Mouse (Mus musculus) hindbrain, postnatal 0 days (tissue): ENCODE data around the gene Usf3. TPM values are rescaled to one million over a fixed set of nuclear protein-coding genes. Genes with fewer than 3 reads are reported as not detected.

Source experiments
- ATAC-seq: fragments of 200-750 bp; cut with Nextera tagmentation; 2 replicates; pipeline ENCODE4 v1.8.0; 2017; ENCODE audit warnings: mild to moderate bottlenecking, moderate TSS enrichment, moderate library complexity
- DNase-seq: peaks from one replicate; pipeline ENCODE4 v3.0.0-alpha.2; 2015; ENCODE audit warnings: low spot score
- H3K27ac ChIP-seq: fragments of 300-500 bp; sonication (generic); 2 replicates; pipeline ENCODE4 v1.5.1; 2014; ENCODE audit warnings: mild to moderate bottlenecking
- H3K27me3 ChIP-seq: fragments of 300-500 bp; sonication (generic); 2 replicates; pipeline ENCODE4 v1.6.1; 2014; ENCODE audit warnings: low read length, mixed read lengths; ENCODE audit not compliant: insufficient read depth
- H3K36me3 ChIP-seq: fragments of 300-500 bp; sonication (generic); 2 replicates; pipeline ENCODE4 v1.6.1; 2014; ENCODE audit warnings: low read length, mixed read lengths; ENCODE audit not compliant: insufficient read depth
- H3K4me1 ChIP-seq: fragments of 300-500 bp; sonication (generic); 2 replicates; pipeline ENCODE4 v1.6.1; 2014; ENCODE audit warnings: antibody characterized with exemption, low read length, mixed read lengths; ENCODE audit not compliant: insufficient read depth
- H3K4me2 ChIP-seq: fragments of 300-500 bp; sonication (generic); 2 replicates; pipeline ENCODE4 v1.6.1; 2014; ENCODE audit warnings: low read depth, mild to moderate bottlenecking, low read length, moderate library complexity, mixed read lengths
- H3K4me3 ChIP-seq: fragments of 300-500 bp; sonication (generic); 2 replicates; pipeline ENCODE4 v1.5.1; 2014; ENCODE audit warnings: low read length
- H3K9ac ChIP-seq: fragments of 300-500 bp; sonication (generic); replicated peaks from 2 replicates; pipeline ENCODE4 v1.6.1; 2014; ENCODE audit warnings: mild to moderate bottlenecking, low read length, moderate library complexity, mixed read lengths
- H3K9me3 ChIP-seq: fragments of 300-500 bp; sonication (generic); 2 replicates; pipeline ENCODE4 v1.6.1; 2016; ENCODE audit warnings: low read length, mixed read lengths
- CTCF ChIP-seq: IDR thresholded peaks from 2 replicates; pipeline ENCODE4 v1.5.1; 2016; ENCODE audit warnings: antibody characterized with exemption, control low read depth, low read depth
- WGBS: fragments of 180-500 bp; shearing (Covaris S2); extraction: QIAGEN DNeasy Blood & Tissue Kit; methylation state at CpG from one replicate; pipeline ENCODE4 v1.1.7; 2014; 5-methylcytosine and 5-hydroxymethylcytosine counted together
- polyA plus RNA-seq: library from polyadenylated mRNA; unstranded; fragments of >200 nt; fragmentation: Nextera tagmentation; extraction: Ambion mirVana; gene quantifications from 2 replicates; pipeline ENCODE4 v1.2.1, GENCODE M21; 2015
- total RNA-seq: library from RNA; depleted of rRNA; stranded (reverse); fragments of >200 nt; gene quantifications from 2 replicates; pipeline ENCODE4 v1.2.3, GENCODE M21; 2014

Gene Usf3
- total and polyA plus RNA-seq, 2 experiments from 2014 or later, result 1.9 to 13.8 TPM

GRCm38 (mm10) chr16:44184769-44185168 is 11.7 kb downstream of the Usf3 start:
- no peak for TF ChIP-seq CTCF
- H3K27ac ChIP-seq, result no peak overlapping the region
- ATAC-seq (no peak), DNase-seq (no peak)
- H3K9ac ChIP-seq, result no peak overlapping the region
- H3K4me1 ChIP-seq, result no peaks in the 10 kb centered on the region
- 88% methylated on average over 3 of the region's 3 CpGs for WGBS
- H3K4me3 ChIP-seq, result no peak overlapping the region
- H3K9me3 ChIP-seq, result no peaks in the 10 kb centered on the region
- H3K27me3 ChIP-seq, result no peaks in the 10 kb centered on the region
- no peak overlapping the region for H3K4me2 ChIP-seq
- H3K36me3 ChIP-seq, result no peaks in the 10 kb centered on the region

GRCm38 (mm10) chr16:44187172-44187571 is 14.1 kb downstream of the Usf3 start:
- Histone ChIP-seq H3K4me3 (no peak overlapping the region), H3K4me1 (no peaks in the 10 kb centered on the region), H3K27me3 (no peaks in the 10 kb centered on the region), H3K4me2 (no peak overlapping the region), H3K9ac (no peak overlapping the region), H3K36me3 (no peaks in the 10 kb centered on the region), H3K27ac (no peak overlapping the region), H3K9me3 (no peaks in the 10 kb centered on the region)
- no peak for TF ChIP-seq CTCF
- WGBS, result 92% methylated on average over 4 of the region's 4 CpGs
- ATAC-seq (no peak), DNase-seq (no peak)

DNA sequence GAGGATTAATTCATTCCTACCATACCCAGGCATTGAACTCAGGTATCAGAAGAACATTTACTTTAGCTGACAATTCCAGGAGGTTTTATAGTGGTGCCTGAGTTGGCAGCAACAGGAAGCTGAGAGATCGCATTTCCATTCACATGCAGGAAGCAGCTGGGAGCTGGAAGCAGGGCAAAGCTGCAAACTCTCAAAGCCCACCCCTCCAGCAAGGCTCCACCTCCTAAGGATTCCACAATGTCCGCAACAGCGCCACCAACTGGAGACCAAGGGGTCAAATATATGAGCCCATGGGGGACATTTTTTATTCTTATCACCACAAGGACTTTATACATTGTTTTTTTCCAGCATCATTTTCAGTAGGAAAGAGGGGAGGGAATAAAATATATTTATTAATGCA is 15.7 kb downstream of the Usf3 start:
- no peak overlapping the region for H3K27ac ChIP-seq
- DNase-seq, result no peak
- no peaks in the 10 kb centered on the region for H3K36me3 ChIP-seq
- no peaks in the 10 kb centered on the region for H3K27me3 ChIP-seq
- WGBS, result 88% methylated on average over 3 of the region's 3 CpGs
- no peak for ATAC-seq
- H3K9me3 ChIP-seq, result no peaks in the 10 kb centered on the region
- H3K9ac ChIP-seq, result no peak overlapping the region
- no peak overlapping the region for H3K4me2 ChIP-seq
- H3K4me3 ChIP-seq, result no peak overlapping the region
- no peaks in the 10 kb centered on the region for H3K4me1 ChIP-seq
- TF ChIP-seq CTCF, result peak; percentile 24; the same call in 1 of the 2 replicates

GRCm38 (mm10) chr16:44190032-44190431 is 17.0 kb downstream of the Usf3 start:
- H3K4me2 ChIP-seq, result no peak overlapping the region
- no peak for ATAC-seq

DNA sequence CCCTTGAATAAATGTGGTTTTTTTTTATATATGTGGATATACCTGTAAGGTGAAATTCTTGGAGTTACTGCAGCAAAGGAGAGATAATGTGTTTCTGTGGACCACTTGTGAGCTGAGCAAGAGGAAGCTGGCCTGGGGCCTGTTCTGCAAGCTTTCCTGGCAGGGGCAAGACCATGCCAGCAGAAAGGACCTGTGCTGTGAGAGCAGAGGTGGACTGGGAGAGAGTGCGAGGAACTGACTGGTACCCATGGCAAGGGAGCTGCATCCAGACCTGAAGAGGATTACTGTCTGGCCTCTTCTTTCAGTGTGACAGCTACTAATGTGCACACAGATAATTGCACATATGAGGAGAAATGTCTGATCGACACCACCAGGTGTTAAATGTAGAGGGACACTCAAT is 17.9 kb downstream of the Usf3 start:
- H3K27me3 ChIP-seq, result no peaks in the 10 kb centered on the region
- H3K4me3 ChIP-seq, result no peak overlapping the region
- WGBS, result 92% methylated on average over 2 of the region's 2 CpGs
- DNase-seq, result no peak
- H3K36me3 ChIP-seq, result no peaks in the 10 kb centered on the region
- H3K4me1 ChIP-seq, result no peaks in the 10 kb centered on the region
- H3K9me3 ChIP-seq, result no peaks in the 10 kb centered on the region
- no peak overlapping the region for H3K9ac ChIP-seq
- H3K4me2 ChIP-seq, result no peak overlapping the region
- ATAC-seq, result no peak
- TF ChIP-seq CTCF, result no peak
- no peak overlapping the region for H3K27ac ChIP-seq

More at GRCm38 (mm10) chr16:44190032-44190431, 17.0 kb downstream of the Usf3 start:
- Histone ChIP-seq H3K9me3 (no peaks in the 10 kb centered on the region), H3K9ac (no peak overlapping the region), H3K27me3 (no peaks in the 10 kb centered on the region), H3K4me1 (no peaks in the 10 kb centered on the region), H3K36me3 (no peaks in the 10 kb centered on the region), H3K4me3 (no peak overlapping the region), H3K27ac (no peak overlapping the region)
- 89% methylated on average over 6 of the region's 6 CpGs for WGBS
- no peak for DNase-seq
- no peak for TF ChIP-seq CTCF

GRCm38 (mm10) chr16:44199066-44199703 is 26.1 kb downstream of the Usf3 start:
- H3K4me1 ChIP-seq, result no peaks in the 10 kb centered on the region
- WGBS, result 86% methylated on average over 14 of the region's 14 CpGs
- H3K9ac ChIP-seq, result no peak overlapping the region
- DNase-seq, result no peak
- H3K4me3 ChIP-seq, result no peak overlapping the region
- no peak overlapping the region for H3K27ac ChIP-seq
- no peaks in the 10 kb centered on the region for H3K27me3 ChIP-seq
- no peaks in the 10 kb centered on the region for H3K9me3 ChIP-seq
- no peak overlapping the region for H3K4me2 ChIP-seq
- TF ChIP-seq CTCF, result no peak
- peaks cover 11% of the 10 kb centered on the region; the same call in 1 of the 2 replicates for H3K36me3 ChIP-seq
- ATAC-seq, result no peak

- Histone ChIP-seq H3K27ac (no peak overlapping the region), H3K27me3 (no peaks in the 10 kb centered on the region), H3K4me1 (no peaks in the 10 kb centered on the region), H3K4me3 (no peak overlapping the region), H3K4me2 (no peak overlapping the region), H3K9me3 (no peaks in the 10 kb centered on the region), H3K9ac (no peak overlapping the region), H3K36me3 (peaks cover 11% of the 10 kb centered on the region; the same call in 1 of the 2 replicates)
- ATAC-seq (no peak), DNase-seq (no peak)
- TF ChIP-seq CTCF, result no peak
- 90% methylated on average over 4 of the region's 4 CpGs for WGBS
Measured at GRCm38 (mm10) chr16:44200146-44200545, 27.1 kb downstream of the Usf3 start.
